Mouse (Mus musculus) thymus, adult 2 months (tissue): ENCODE data around the gene Rab26. TPM values are rescaled to one million over a fixed set of nuclear protein-coding genes. Genes with fewer than 3 reads are reported as not detected.

Source experiments
- DNase-seq: peaks from one replicate; pipeline ENCODE4 v3.0.0; 2021
- H3K27ac ChIP-seq: fragments of 200-500 bp; 2 replicates; pipeline ENCODE4 v1.5.1; 2012; ENCODE audit warnings: low read length, control low read depth; ENCODE audit not compliant: control insufficient read depth, insufficient read depth
- H3K27me3 ChIP-seq: fragments of 200-500 bp; 2 replicates; pipeline ENCODE4 v1.6.1; 2012; ENCODE audit warnings: mild to moderate bottlenecking, low read length, moderate library complexity, mixed read lengths; ENCODE audit not compliant: control insufficient read depth, insufficient read depth
- H3K36me3 ChIP-seq: fragments of 200-500 bp; 2 replicates; pipeline ENCODE4 v1.6.1; 2012; ENCODE audit warnings: mild to moderate bottlenecking, low read length, moderate library complexity; ENCODE audit not compliant: control insufficient read depth, insufficient read depth
- H3K4me1 ChIP-seq: fragments of 200-500 bp; replicated peaks from 2 replicates; pipeline ENCODE4 v1.6.1; 2012; ENCODE audit warnings: low read length; ENCODE audit not compliant: control insufficient read depth, insufficient read depth
- H3K4me3 ChIP-seq: fragments of 200-500 bp; 2 replicates; pipeline ENCODE4 v1.5.1; 2012; ENCODE audit warnings: mild to moderate bottlenecking, low read length, control low read depth, moderate library complexity; ENCODE audit not compliant: control insufficient read depth, insufficient read depth
- CTCF ChIP-seq: fragments of 200-500 bp; IDR thresholded peaks from 2 replicates; pipeline ENCODE4 v1.5.1; 2012; ENCODE audit warnings: mild to moderate bottlenecking, control low read depth, low read length, moderate library complexity, borderline replicate concordance; ENCODE audit not compliant: control insufficient read depth, poor library complexity, insufficient read depth; ENCODE audit errors: extremely low read depth
- POLR2A ChIP-seq: fragments of 200-500 bp; IDR thresholded peaks from 2 replicates; pipeline ENCODE4 v1.6.1; 2012; ENCODE audit warnings: mild to moderate bottlenecking, low read length, control low read depth, moderate library complexity; ENCODE audit not compliant: control insufficient read depth, poor library complexity, insufficient read depth; ENCODE audit errors: extremely low read depth
- WGBS: fragments of 180-500 bp; shearing (Covaris S2); methylation state at CpG from one replicate; pipeline ENCODE4 v1.1.7; 2018; 5-methylcytosine and 5-hydroxymethylcytosine counted together
- polyA plus RNA-seq: library from polyadenylated mRNA; depleted of rRNA; stranded (reverse); fragments of >200 nt; gene quantifications from 2 replicates; pipeline ENCODE4 v1.2.3, GENCODE M21; 2012

The Rab26 gene
- polyA plus RNA-seq, 1 experiment = 1.6 TPM

- TF ChIP-seq CTCF = no peak
- no peak for TF ChIP-seq POLR2A
- Histone ChIP-seq H3K4me1 (peaks cover 23% of the 10 kb centered on the region), H3K27ac (no peak overlapping the region), H3K4me3 (no peak overlapping the region), H3K36me3 (no peaks in the 10 kb centered on the region), H3K27me3 (no peaks in the 10 kb centered on the region)
- DNase-seq = no peak
- WGBS = 62% methylated on average over 5 of the region's 5 CpGs
Observed at GRCm38 (mm10) chr17:24529883-24530282, 4.1 kb downstream of the Rab26 start.

- no peaks in the 10 kb centered on the region for H3K27me3 ChIP-seq
- TF ChIP-seq CTCF (peak; percentile 84; the same call in 1 of the 2 replicates), POLR2A (no peak)
- H3K36me3 ChIP-seq = no peaks in the 10 kb centered on the region
- WGBS = 9% methylated on average over 4 of the region's 4 CpGs
- DNase-seq = peak; percentile 64
- no peak overlapping the region for H3K27ac ChIP-seq
- no peak overlapping the region; the same call in 1 of the 2 replicates for H3K4me3 ChIP-seq
- H3K4me1 ChIP-seq = peaks cover 23% of the 10 kb centered on the region
Observed at GRCm38 (mm10) chr17:24529007-24529451, 5.0 kb downstream of the Rab26 start.

GRCm38 (mm10) chr17:24528560-24528918, 5.5 kb downstream of the Rab26 start:
- under 1% methylated on average over 8 of the region's 8 CpGs for WGBS
- Histone ChIP-seq H3K36me3 (no peaks in the 10 kb centered on the region), H3K27ac (no peak overlapping the region; the same call in 1 of the 2 replicates), H3K4me3 (peak overlapping the region; percentile 54), H3K4me1 (peaks cover 23% of the 10 kb centered on the region), H3K27me3 (no peaks in the 10 kb centered on the region)
- no peak for DNase-seq
- TF ChIP-seq POLR2A (no peak), CTCF (no peak)

DNA sequence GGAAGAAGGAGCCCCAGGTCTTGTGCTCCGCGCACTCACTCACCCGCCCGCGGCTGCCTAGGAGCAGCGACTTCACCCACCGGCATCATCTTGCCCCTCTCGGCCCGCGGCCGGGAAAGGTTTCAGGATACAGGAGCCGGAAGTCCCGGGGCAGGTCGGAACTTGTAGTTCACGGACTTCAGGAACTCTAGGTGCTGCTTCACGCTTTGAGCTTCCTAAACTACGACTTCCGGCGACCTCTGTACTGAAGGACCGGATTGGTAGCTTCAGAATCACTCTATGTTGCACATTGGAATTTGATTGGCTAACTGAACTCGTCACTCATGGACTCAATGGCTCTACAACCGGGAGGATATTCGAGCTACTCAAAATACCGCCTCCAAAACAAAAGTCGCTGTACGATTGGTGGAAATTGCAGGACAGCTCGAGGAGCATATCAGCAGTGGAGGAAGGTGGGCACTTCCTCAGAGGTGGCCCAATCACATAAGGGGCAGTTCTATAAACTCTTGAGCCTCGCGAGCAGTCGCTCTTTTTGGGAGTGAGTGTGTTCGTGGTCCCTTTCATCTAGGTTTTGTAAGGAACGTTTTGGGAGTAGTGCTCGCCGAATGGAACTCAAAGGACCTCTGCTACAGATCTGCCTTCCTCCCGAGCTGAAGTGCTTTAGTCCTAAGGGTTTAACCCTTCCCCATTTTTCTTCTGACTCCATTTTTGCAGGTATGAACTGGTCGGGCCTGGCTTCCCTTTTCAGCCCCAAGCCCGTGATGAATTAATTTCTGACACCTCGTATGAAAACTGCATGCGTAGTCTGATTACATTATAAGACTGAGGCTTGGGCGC, 6.1 kb downstream of the Rab26 start, which contains the start of gene Traf7:
Gene Traf7, minus strand, starts transcription at position 216 of the 837 bp plus-strand sequence.
- H3K27ac ChIP-seq = peak within 1 kb of the TSS; percentile 54
- H3K4me1 ChIP-seq = peaks cover 18% of the 10 kb centered on the region
- peak within 1 kb of the TSS; percentile 94 for H3K4me3 ChIP-seq
- H3K27me3 ChIP-seq = no peaks in the 10 kb centered on the region
- no peak for TF ChIP-seq CTCF
- no peak; the same call in 1 of the 2 replicates for TF ChIP-seq POLR2A
- H3K36me3 ChIP-seq = no peaks in the 10 kb centered on the region
- peak; percentile 92 for DNase-seq
- WGBS = under 1% methylated on average over 40 of the region's 40 CpGs

- Histone ChIP-seq H3K27me3 (no peaks in the 10 kb centered on the region), H3K4me3 (peak overlapping the region; percentile 94), H3K4me1 (peaks cover 14% of the 10 kb centered on the region), H3K36me3 (no peaks in the 10 kb centered on the region), H3K27ac (no peak overlapping the region)
- TF ChIP-seq POLR2A (no peak), CTCF (no peak)
- no peak for DNase-seq
- under 1% methylated on average over 19 of the region's 19 CpGs for WGBS
Observed at GRCm38 (mm10) chr17:24527315-24527714, 6.7 kb downstream of the Rab26 start.

- 92% methylated on average over 2 of the region's 2 CpGs for WGBS
Observed at GRCm38 (mm10) chr17:24524734-24525133, 9.3 kb downstream of the Rab26 start.

More at GRCm38 (mm10) chr17:24524734-24525133, 9.3 kb downstream of the Rab26 start:
- DNase-seq = no peak
- Histone ChIP-seq H3K4me1 (peaks cover 10% of the 10 kb centered on the region), H3K4me3 (no peak overlapping the region), H3K27ac (no peak overlapping the region), H3K27me3 (no peaks in the 10 kb centered on the region), H3K36me3 (no peaks in the 10 kb centered on the region)
- TF ChIP-seq POLR2A (no peak), CTCF (no peak)
